Mouse (Mus musculus) naive thymus-derived CD4-positive, alpha-beta T cell, adult 5 months (primary cell): ENCODE data around the gene 4930452B06Rik. TPM values are rescaled to one million over a fixed set of nuclear protein-coding genes. Genes with fewer than 3 reads are reported as not detected.

Experiments used
- polyA plus RNA-seq: library from polyadenylated mRNA; unstranded; fragments of 100-300 nt; shearing (Covaris generic); gene quantifications from one replicate; pipeline ENCODE4 v1.2.1, GENCODE M21; 2017

4930452B06Rik gene
- polyA plus RNA-seq = 0.39 TPM

DNA sequence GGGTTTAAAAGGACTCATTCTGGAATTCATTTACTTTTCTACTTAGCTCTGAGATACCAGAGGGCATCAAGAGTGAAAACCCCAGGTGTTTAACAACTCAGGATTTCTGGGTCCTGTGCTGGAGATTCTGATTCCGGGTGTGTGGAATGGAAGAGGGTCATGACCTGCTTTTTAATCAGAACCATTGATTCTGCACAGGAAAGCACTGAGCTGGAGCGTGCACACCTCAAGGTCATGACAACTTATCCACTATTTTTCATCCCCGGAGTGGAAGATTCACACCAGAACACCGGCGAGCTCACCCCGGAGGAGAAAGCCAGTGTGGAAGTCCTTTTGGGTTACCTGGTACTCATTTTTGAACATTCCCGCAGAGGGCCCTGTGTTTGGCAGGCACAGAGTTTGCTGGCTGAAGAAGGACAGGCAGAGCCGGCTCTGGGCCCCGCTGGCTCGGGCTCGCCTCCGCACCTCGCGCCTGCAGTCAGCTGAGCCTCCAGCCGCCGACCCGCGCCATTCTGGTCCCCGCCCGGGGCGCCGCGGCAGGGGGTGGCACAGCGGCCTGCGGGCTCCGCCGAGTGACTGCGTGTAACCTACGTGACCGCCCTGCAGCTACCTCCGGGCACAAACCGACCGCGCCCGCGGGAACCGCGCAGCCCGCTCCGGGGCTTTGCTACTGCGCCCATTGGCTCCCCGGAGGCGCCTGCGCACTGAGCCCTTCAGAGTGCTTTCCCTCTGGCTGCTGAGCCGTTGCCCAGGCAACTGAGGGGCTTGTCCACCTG lies at the start of gene 4930452B06Rik:
4930452B06Rik (minus strand) TSS at position 605 of the 776 bp plus-strand sequence.

